Mouse (Mus musculus) stomach, embryonic 15.5 days (tissue): ENCODE measurements at regions not wholly inside any gene's neighbourhood (a gene's known extent, or its start where the extent isn't known, plus 50 kb on each side); places are given as distances from the start of the nearest gene placed in this dataset.

Source experiments
- ATAC-seq: fragments of 200-750 bp; cut with Nextera tagmentation; 2 replicates; pipeline ENCODE4 v1.8.0; 2017; ENCODE audit warnings: low read depth, moderate number of reproducible peaks, moderate TSS enrichment; ENCODE audit not compliant: insufficient read depth, low FRiP score
- H3K27ac ChIP-seq: fragments of 300-500 bp; sonication (generic); 2 replicates; pipeline ENCODE4 v1.5.1; 2015; ENCODE audit warnings: mild to moderate bottlenecking, inconsistent platforms
- H3K27me3 ChIP-seq: fragments of 300-500 bp; sonication (generic); replicated peaks from 2 replicates; pipeline ENCODE4 v1.6.1; 2015; ENCODE audit warnings: inconsistent platforms
- H3K36me3 ChIP-seq: fragments of 300-500 bp; sonication (generic); 2 replicates; pipeline ENCODE4 v1.6.1; 2015; ENCODE audit warnings: inconsistent platforms
- H3K4me1 ChIP-seq: fragments of 300-500 bp; sonication (generic); 2 replicates; pipeline ENCODE4 v1.6.1; 2015; ENCODE audit warnings: inconsistent platforms
- H3K4me2 ChIP-seq: fragments of 300-500 bp; sonication (generic); 2 replicates; pipeline ENCODE4 v1.6.1; 2015; ENCODE audit warnings: mild to moderate bottlenecking, inconsistent platforms
- H3K4me3 ChIP-seq: fragments of 300-500 bp; sonication (generic); replicated peaks from 2 replicates; pipeline ENCODE4 v1.5.1; 2015; ENCODE audit warnings: inconsistent platforms
- H3K9ac ChIP-seq: fragments of 300-500 bp; sonication (generic); 2 replicates; pipeline ENCODE4 v1.6.1; 2015; ENCODE audit warnings: inconsistent platforms
- H3K9me3 ChIP-seq: fragments of 300-500 bp; sonication (generic); 2 replicates; pipeline ENCODE4 v1.6.1; 2016; ENCODE audit warnings: inconsistent platforms
- WGBS: fragments of 180-500 bp; shearing (Covaris S2); methylation state at CpG from one replicate; pipeline ENCODE4 v1.1.7; 2015; 5-methylcytosine and 5-hydroxymethylcytosine counted together

GRCm38 (mm10) chr13:97705926-97706325, 54.5 kb downstream of the Gm10260 start:
- Histone ChIP-seq H3K4me1 (no peaks in the 10 kb centered on the region), H3K4me2 (no peak overlapping the region), H3K4me3 (no peak overlapping the region), H3K36me3 (no peaks in the 10 kb centered on the region), H3K9ac (no peak overlapping the region), H3K9me3 (no peaks in the 10 kb centered on the region), H3K27ac (no peak overlapping the region), H3K27me3 (no peaks in the 10 kb centered on the region)
- ATAC-seq = no peak
- 90% methylated on average over 5 of the region's 5 CpGs for WGBS

- Histone ChIP-seq H3K9me3 (no peaks in the 10 kb centered on the region), H3K27ac (no peak overlapping the region), H3K36me3 (no peaks in the 10 kb centered on the region), H3K9ac (no peak overlapping the region), H3K27me3 (no peaks in the 10 kb centered on the region), H3K4me3 (no peak overlapping the region), H3K4me2 (no peak overlapping the region), H3K4me1 (no peaks in the 10 kb centered on the region)
- ATAC-seq = no peak
- 91% methylated on average over 4 of the region's 4 CpGs for WGBS
These were observed 55.9 kb downstream of the Gm10260 start for GRCm38 (mm10) chr13:97704541-97704940.

- Histone ChIP-seq H3K4me3 (no peak overlapping the region), H3K9ac (no peak overlapping the region), H3K27ac (no peak overlapping the region), H3K27me3 (no peaks in the 10 kb centered on the region), H3K4me2 (no peak overlapping the region), H3K9me3 (no peaks in the 10 kb centered on the region), H3K36me3 (no peaks in the 10 kb centered on the region), H3K4me1 (no peaks in the 10 kb centered on the region)
- peak; percentile 53; the same call in 1 of the 2 replicates for ATAC-seq
- 87% methylated on average over 2 of the region's 2 CpGs for WGBS
These were observed 61.5 kb downstream of the Gm10260 start for GRCm38 (mm10) chr13:97698967-97699366.

- WGBS = 69% methylated on average over 1 of the region's 1 CpGs
- no peak overlapping the region for H3K27ac ChIP-seq
- H3K4me3 ChIP-seq = no peak overlapping the region
- no peaks in the 10 kb centered on the region for H3K4me1 ChIP-seq
- no peaks in the 10 kb centered on the region for H3K36me3 ChIP-seq
- H3K9me3 ChIP-seq = no peaks in the 10 kb centered on the region
- no peak overlapping the region for H3K9ac ChIP-seq
- H3K27me3 ChIP-seq = no peaks in the 10 kb centered on the region
- no peak; the same call in 1 of the 2 replicates for ATAC-seq
- no peak overlapping the region for H3K4me2 ChIP-seq
These were observed 62.1 kb downstream of the Gm10260 start for GRCm38 (mm10) chr13:97698317-97698716.

GRCm38 (mm10) chr13:97697262-97697661, 63.2 kb downstream of the Gm10260 start:
- no peak overlapping the region for H3K27ac ChIP-seq
- H3K9ac ChIP-seq = no peak overlapping the region
- 77% methylated on average over 10 of the region's 10 CpGs for WGBS
- H3K4me2 ChIP-seq = no peak overlapping the region
- no peak overlapping the region for H3K4me3 ChIP-seq
- no peak for ATAC-seq
- H3K4me1 ChIP-seq = no peaks in the 10 kb centered on the region
- H3K9me3 ChIP-seq = no peaks in the 10 kb centered on the region
- no peaks in the 10 kb centered on the region for H3K27me3 ChIP-seq
- no peaks in the 10 kb centered on the region for H3K36me3 ChIP-seq

- ATAC-seq = no peak
- no peak overlapping the region for H3K27ac ChIP-seq
- no peaks in the 10 kb centered on the region for H3K27me3 ChIP-seq
- H3K4me1 ChIP-seq = no peaks in the 10 kb centered on the region
- no peaks in the 10 kb centered on the region for H3K9me3 ChIP-seq
- no peak overlapping the region for H3K4me2 ChIP-seq
- no peaks in the 10 kb centered on the region for H3K36me3 ChIP-seq
- H3K4me3 ChIP-seq = no peak overlapping the region
- WGBS = 75% methylated on average over 2 of the region's 2 CpGs
- no peak overlapping the region for H3K9ac ChIP-seq
These were observed 65.4 kb downstream of the Gm10260 start for GRCm38 (mm10) chr13:97695022-97695421.

- 68% methylated on average over 9 of the region's 9 CpGs for WGBS
- no peaks in the 10 kb centered on the region for H3K9me3 ChIP-seq
- no peak for ATAC-seq
- H3K27me3 ChIP-seq = no peaks in the 10 kb centered on the region
- H3K9ac ChIP-seq = no peak overlapping the region
- no peaks in the 10 kb centered on the region for H3K4me1 ChIP-seq
- no peak overlapping the region for H3K4me2 ChIP-seq
- H3K27ac ChIP-seq = no peak overlapping the region
- no peaks in the 10 kb centered on the region for H3K36me3 ChIP-seq
- no peak overlapping the region for H3K4me3 ChIP-seq
These were observed 66.0 kb downstream of the Gm10260 start for GRCm38 (mm10) chr13:97694356-97694990.

GRCm38 (mm10) chr13:97688310-97688886, 72.0 kb downstream of the Gm10260 start:
- Histone ChIP-seq H3K9ac (no peak overlapping the region), H3K27ac (no peak overlapping the region), H3K4me2 (no peak overlapping the region), H3K4me1 (0 out of 2 replicates have a peak, but pooled peaks cover 5% of the 10 kb centered on the region), H3K4me3 (no peak overlapping the region), H3K9me3 (no peaks in the 10 kb centered on the region), H3K36me3 (no peaks in the 10 kb centered on the region), H3K27me3 (no peaks in the 10 kb centered on the region)
- ATAC-seq = no peak
- WGBS = 54% methylated on average over 12 of the region's 12 CpGs

- ATAC-seq = no peak
- H3K4me2 ChIP-seq = no peak overlapping the region
- H3K27ac ChIP-seq = no peak overlapping the region
- H3K36me3 ChIP-seq = no peaks in the 10 kb centered on the region
- no peak overlapping the region for H3K9ac ChIP-seq
- H3K4me3 ChIP-seq = no peak overlapping the region
- no peaks in the 10 kb centered on the region for H3K9me3 ChIP-seq
- H3K4me1 ChIP-seq = peaks cover 15% of the 10 kb centered on the region; the same call in 1 of the 2 replicates
- H3K27me3 ChIP-seq = no peaks in the 10 kb centered on the region
- 88% methylated on average over 6 of the region's 6 CpGs for WGBS
These were observed 76.6 kb downstream of the Gm10260 start for GRCm38 (mm10) chr13:97683836-97684235.

GRCm38 (mm10) chr13:97681228-97681987, 79.0 kb downstream of the Gm10260 start:
- H3K27me3 ChIP-seq = no peaks in the 10 kb centered on the region
- no peaks in the 10 kb centered on the region for H3K36me3 ChIP-seq
- no peaks in the 10 kb centered on the region for H3K9me3 ChIP-seq
- H3K4me3 ChIP-seq = no peak overlapping the region
- H3K4me1 ChIP-seq = peaks cover 10% of the 10 kb centered on the region; the same call in 1 of the 2 replicates
- ATAC-seq = no peak
- H3K27ac ChIP-seq = no peak overlapping the region
- WGBS = 36% methylated on average over 6 of the region's 6 CpGs
- no peak overlapping the region for H3K4me2 ChIP-seq
- H3K9ac ChIP-seq = no peak overlapping the region

GRCm38 (mm10) chr13:97680283-97680896, 80.0 kb downstream of the Gm10260 start:
- WGBS = 66% methylated on average over 5 of the region's 5 CpGs

GRCm38 (mm10) chr13:97678991-97679390, 81.4 kb downstream of the Gm10260 start:
- Histone ChIP-seq H3K4me1 (peaks cover 12% of the 10 kb centered on the region; the same call in 1 of the 2 replicates), H3K4me2 (no peak overlapping the region), H3K27me3 (no peaks in the 10 kb centered on the region), H3K4me3 (no peak overlapping the region), H3K9me3 (no peaks in the 10 kb centered on the region), H3K9ac (no peak overlapping the region), H3K27ac (no peak overlapping the region), H3K36me3 (no peaks in the 10 kb centered on the region)
- 93% methylated on average over 5 of the region's 5 CpGs for WGBS
- no peak for ATAC-seq

More at GRCm38 (mm10) chr13:97680283-97680896, 80.0 kb downstream of the Gm10260 start:
- H3K4me1 ChIP-seq = peaks cover 12% of the 10 kb centered on the region; the same call in 1 of the 2 replicates
- H3K4me3 ChIP-seq = no peak overlapping the region
- no peaks in the 10 kb centered on the region for H3K27me3 ChIP-seq
- H3K9ac ChIP-seq = no peak overlapping the region
- H3K9me3 ChIP-seq = no peaks in the 10 kb centered on the region
- H3K4me2 ChIP-seq = no peak overlapping the region
- no peak for ATAC-seq
- no peaks in the 10 kb centered on the region for H3K36me3 ChIP-seq
- no peak overlapping the region for H3K27ac ChIP-seq
